Mouse (Mus musculus): ENCODE results near the gene Arhgap28. TPM values are rescaled to one million over a fixed set of nuclear protein-coding genes. Genes with fewer than 3 reads are reported as not detected.

Gene Arhgap28
- polyA plus RNA-seq, 1 experiment from 2014 or later = 6.9 TPM

DNA sequence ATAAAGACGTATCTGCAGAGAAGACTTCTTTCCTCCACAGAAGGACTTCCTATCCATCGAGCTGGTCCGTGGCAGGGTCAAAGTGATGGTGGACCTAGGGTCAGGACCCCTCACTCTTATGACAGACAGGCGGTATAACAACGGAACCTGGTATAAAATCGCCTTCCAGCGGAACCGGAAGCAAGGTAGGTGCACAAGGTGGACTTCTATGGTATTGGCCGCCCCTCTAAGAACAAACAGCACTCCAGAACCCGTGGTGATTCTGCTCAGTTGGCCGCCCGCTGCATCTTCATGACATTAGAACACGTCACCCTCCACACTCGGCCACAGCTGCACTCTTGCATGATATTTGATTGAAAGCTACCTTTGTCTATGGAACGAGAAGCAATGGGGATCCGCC is 194.7 kb downstream of the Arhgap28 start:
- Histone ChIP-seq H3K27ac (no peak overlapping the region), H3K4me3 (replicated peaks) (no peak overlapping the region), H3K36me3 (peaks cover 58% of the 10 kb centered on the region), H3K9ac (replicated peaks) (no peak overlapping the region), H3K27me3 (no peaks in the 10 kb centered on the region), H3K4me1 (replicated peaks) (no peaks in the 10 kb centered on the region), H3K4me2 (replicated peaks) (no peak overlapping the region), H3K9me3 (no peaks in the 10 kb centered on the region)
- WGBS = 93% methylated on average over 16 of the region's 16 CpGs
- ATAC-seq = no peak

Data from midbrain, embryonic 13.5 days (tissue).